Mouse (Mus musculus) forebrain, embryonic 11.5 days (tissue): ENCODE data around the gene Pxylp1. TPM values are rescaled to one million over a fixed set of nuclear protein-coding genes. Genes with fewer than 3 reads are reported as not detected.

Experiments
- polyA plus RNA-seq: library from polyadenylated mRNA; unstranded; fragments of >200 nt; fragmentation: Nextera tagmentation; extraction: Ambion mirVana; gene quantifications from 2 replicates; pipeline ENCODE4 v1.2.1, GENCODE M21; 2014

The Pxylp1 gene
- polyA plus RNA-seq, 1 experiment from 2014 or later, result 34.0 TPM

Other genes with a start within 250 kb of the Pxylp1 start
- gene Zbtb38, start 139.8 kb downstream of the Pxylp1 start, polyA plus RNA-seq, result 10.5 and 11.1 TPM in 2 replicates
- gene Spsb4, start 126.2 kb upstream of the Pxylp1 start, polyA plus RNA-seq, result 81.8 and 84.6 TPM in 2 replicates
- 66.1 and 78.0 TPM in 2 replicates for gene Slc25a36, start 218.5 kb upstream of the Pxylp1 start, polyA plus RNA-seq